22 mouse cellular contexts compared by ENCODE assay signal in the genomic region with DNA sequence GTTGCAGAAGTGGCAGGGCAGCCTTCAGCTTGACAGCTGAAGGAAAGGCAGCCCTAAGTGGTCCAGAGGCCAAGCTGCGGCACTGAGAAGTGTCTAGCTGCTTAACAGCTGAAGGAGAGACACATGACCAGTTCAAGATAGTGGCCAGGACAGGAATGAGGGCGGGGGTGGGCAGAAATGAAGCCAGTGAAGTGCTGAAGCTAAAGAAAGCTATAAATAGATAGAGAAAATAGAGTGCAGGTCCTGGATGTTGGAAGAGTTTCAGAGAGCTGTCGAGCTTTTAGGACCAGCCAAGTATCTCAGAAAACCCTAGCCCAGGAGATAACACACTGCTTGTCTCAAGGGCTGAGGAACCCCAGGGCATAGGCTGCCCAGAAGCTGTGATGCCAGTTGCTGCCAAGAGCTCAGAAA. TPM values are rescaled to one million over a fixed set of nuclear protein-coding genes. Genes with fewer than 3 reads are reported as not detected.
A peak's percentile ranks its signal among the peaks of the same experiment; 100 is the strongest.
DNase-seq lines count a peak whose midpoint lies in the region; ATAC-seq and TF ChIP-seq lines count a peak whose summit lies in the region.
"Had no signal": no experiment of that assay in that cellular context is flagged by ENCODE, and none has a peak within 500 bp of the region (broad histone marks: within the 10 kb centered on the region; RNA-seq: fewer than 3 reads in every experiment).

No protein-coding gene starts in this region.

- 9% methylated on average over 3 of the region's 3 CpGs for WGBS in heart, postnatal 0 days

- ATAC-seq in heart, postnatal 0 days (ENCODE audit: insufficient read depth, low read depth) = peak; percentile 94
- ATAC-seq: forebrain, embryonic 15.5 days; hindbrain, postnatal 0 days had no signal

- H3K4me1 ChIP-seq in heart, postnatal 0 days (ENCODE audit: control insufficient read depth, insufficient read depth) = 0 out of 2 replicates have a peak, but pooled peaks cover 11% of the 10 kb centered on the region
- H3K4me1 ChIP-seq: embryonic facial prominence, embryonic 10.5 days; forebrain, embryonic 15.5 days; limb, embryonic 15.5 days; neural tube, embryonic 12.5 days had no signal

- H3K27me3 ChIP-seq in heart, postnatal 0 days (ENCODE audit: control insufficient read depth, insufficient read depth, low read length) = no peaks in the 10 kb centered on the region
- H3K27me3 ChIP-seq: forebrain, embryonic 15.5 days; limb, embryonic 15.5 days; neural tube, embryonic 12.5 days had no signal

- peak; percentile 6 for DNase-seq in Muller cell, postnatal 12 days (ENCODE audit: inconsistent ontology term)
- peak; percentile 17 to 19 for DNase-seq in heart, adult 9 months (ENCODE audit: low spot score in 2 of 2)
- DNase-seq in heart, postnatal 0 days (ENCODE audit: low spot score) = peak; percentile 87
- peak; percentile 29 for DNase-seq in lung, postnatal 25 days (ENCODE audit: low spot score)
- no peak for DNase-seq in left cerebral cortex, adult 11 months (ENCODE audit: low spot score)
- no peak for DNase-seq in gastrocnemius, adult 18-20 months (ENCODE audit: low spot score)
- DNase-seq in ovary, postnatal 14 days (ENCODE audit: low spot score) = no peak
- DNase-seq: adrenal gland, postnatal 25 days; cerebellum, adult 18-20 months; cerebellum, postnatal 36 days; kidney, adult 2 months; kidney, postnatal 25 days; layer of hippocampus, adult 9-11 months; right cerebral cortex, postnatal 14 days; thymus, postnatal 25 days had no signal

- TF ChIP-seq CTCF in heart, postnatal 0 days (IDR thresholded peaks at IDR 0.05; ENCODE audit: low read depth) = no peak

- H3K4me3 ChIP-seq in heart, postnatal 0 days (ENCODE audit: low read depth, low read length) = no peak overlapping the region
- H3K4me3 ChIP-seq: embryonic facial prominence, embryonic 10.5 days; forebrain, embryonic 15.5 days; limb, embryonic 15.5 days; neural tube, embryonic 12.5 days had no signal

- H3K36me3 ChIP-seq in heart, postnatal 0 days (replicated peaks; ENCODE audit: control insufficient read depth, insufficient read depth, low read length) = no peaks in the 10 kb centered on the region
- H3K36me3 ChIP-seq: embryonic facial prominence, embryonic 10.5 days; forebrain, embryonic 15.5 days; limb, embryonic 15.5 days; neural tube, embryonic 12.5 days had no signal

- peak; percentile 90 for TF ChIP-seq EP300 in heart, postnatal 0 days (IDR thresholded peaks at IDR 0.05; ENCODE audit: low read depth)

- no peaks in the 10 kb centered on the region for H3K9me3 ChIP-seq in heart, postnatal 0 days (replicated peaks; ENCODE audit: control insufficient read depth, low read length)
- H3K9me3 ChIP-seq: embryonic facial prominence, embryonic 10.5 days; forebrain, embryonic 15.5 days; limb, embryonic 15.5 days; neural tube, embryonic 12.5 days had no signal

- no peak overlapping the region for H3K9ac ChIP-seq in heart, postnatal 0 days (replicated peaks; ENCODE audit: low read depth, low read length)
- H3K9ac ChIP-seq: forebrain, embryonic 15.5 days; limb, embryonic 15.5 days; neural tube, embryonic 12.5 days had no signal

- peak overlapping the region; percentile 81 for H3K27ac ChIP-seq in heart, postnatal 0 days (ENCODE audit: low read depth)
- H3K27ac ChIP-seq: embryonic facial prominence, embryonic 10.5 days; forebrain, embryonic 15.5 days; hindbrain, postnatal 0 days; limb, embryonic 15.5 days; neural tube, embryonic 12.5 days; stomach, postnatal 0 days had no signal

- H3K4me2 ChIP-seq in heart, postnatal 0 days (ENCODE audit: low read depth, low read length) = peak overlapping the region; percentile 20
- H3K4me2 ChIP-seq: forebrain, embryonic 15.5 days; limb, embryonic 15.5 days; neural tube, embryonic 12.5 days had no signal

RNA-seq across cellular contexts. Expression of a gene that starts 20.3 kb away (rescaled TPM):
- 5.7 and 6.4 TPM in 2 replicates for total RNA-seq in heart, postnatal 0 days (2014; rRNA removed; ENCODE audit: low replicate concordance)
- 2.8 and 3.0 TPM in 2 replicates for polyA plus RNA-seq in heart, postnatal 0 days (2015; fragmentation: Nextera tagmentation; extraction: Ambion mirVana)
- total RNA-seq in gastrocnemius, adult 18-20 months (2021) = not detected
- total RNA-seq: megakaryocyte-erythroid progenitor cell, adult 5-6 weeks had no signal

RNA-seq across cellular contexts. Expression of a gene that starts 24.1 kb away (rescaled TPM):
- 16.6 and 52.4 TPM in 2 replicates for total RNA-seq in heart, postnatal 0 days (2014; rRNA removed; ENCODE audit: low replicate concordance)
- 9.8 and 10.7 TPM in 2 replicates for polyA plus RNA-seq in heart, postnatal 0 days (2015; fragmentation: Nextera tagmentation; extraction: Ambion mirVana)
- total RNA-seq in gastrocnemius, adult 18-20 months (2021) = 10 to 100 TPM; 32.1 to 32.5 TPM

RNA-seq across cellular contexts. Expression of a gene that starts 26.6 kb away (rescaled TPM):
- total RNA-seq in heart, postnatal 0 days (2014; rRNA removed; ENCODE audit: low replicate concordance) = 3.6 and 6.7 TPM in 2 replicates
- 4.7 and 6.5 TPM in 2 replicates for polyA plus RNA-seq in heart, postnatal 0 days (2015; fragmentation: Nextera tagmentation; extraction: Ambion mirVana)
- 1 to 10 TPM; 4.1 to 6.3 TPM for total RNA-seq in gastrocnemius, adult 18-20 months (2021)

Comparison
In these comparisons a context has a peak if more than half of its experiments do, and no peak if none do; other contexts are left out.
1. DNase-seq: peak in Muller cell, postnatal 12 days (single experiment), heart, adult 9 months (2 of 2), heart, postnatal 0 days (single experiment) and lung, postnatal 25 days (single experiment); none in left cerebral cortex, adult 11 months (single experiment), gastrocnemius, adult 18-20 months (single experiment) and ovary, postnatal 14 days (single experiment).